Mouse (Mus musculus): Measurements from ENCODE around the gene Podn. TPM values are rescaled to one million over a fixed set of nuclear protein-coding genes. Genes with fewer than 3 reads are reported as not detected.

Gene Podn
- total RNA-seq, 2 experiments from 2014 or later, result not detected

GRCm38 (mm10) chr4:108051687-108052274 lies 44.5 kb downstream of the Podn start:
- no peak for ATAC-seq (ENCODE audit: poor library complexity, severe bottlenecking)

- no peak for ATAC-seq (ENCODE audit: poor library complexity, severe bottlenecking)
These were observed 50.1 kb downstream of the Podn start for GRCm38 (mm10) chr4:108046136-108046535.

- no peak for ATAC-seq (ENCODE audit: poor library complexity, severe bottlenecking)
These were observed 50.8 kb downstream of the Podn start for GRCm38 (mm10) chr4:108045136-108046107.

GRCm38 (mm10) chr4:108037027-108037426 lies 59.2 kb downstream of the Podn start:
- no peak for ATAC-seq (ENCODE audit: poor library complexity, severe bottlenecking)

GRCm38 (mm10) chr4:108033041-108033764 lies 63.0 kb downstream of the Podn start:
- ATAC-seq (ENCODE audit: poor library complexity, severe bottlenecking), result no peak

- ATAC-seq (ENCODE audit: poor library complexity, severe bottlenecking), result no peak
These were observed 63.8 kb downstream of the Podn start for GRCm38 (mm10) chr4:108032352-108032849.

GRCm38 (mm10) chr4:108031502-108032351 lies 64.5 kb downstream of the Podn start:
- no peak for ATAC-seq (ENCODE audit: poor library complexity, severe bottlenecking)

GRCm38 (mm10) chr4:108030888-108031501 lies 65.2 kb downstream of the Podn start:
- ATAC-seq (ENCODE audit: poor library complexity, severe bottlenecking), result no peak

GRCm38 (mm10) chr4:108026193-108026592 lies 70.1 kb downstream of the Podn start:
- ATAC-seq (ENCODE audit: poor library complexity, severe bottlenecking), result no peak

GRCm38 (mm10) chr4:108025269-108025668 lies 71.0 kb downstream of the Podn start:
- no peak for ATAC-seq (ENCODE audit: poor library complexity, severe bottlenecking)

GRCm38 (mm10) chr4:108024641-108025040 lies 71.6 kb downstream of the Podn start:
- ATAC-seq (ENCODE audit: poor library complexity, severe bottlenecking), result no peak

- no peak for ATAC-seq (ENCODE audit: poor library complexity, severe bottlenecking)
These were observed 73.1 kb downstream of the Podn start for GRCm38 (mm10) chr4:108023186-108023585.

- ATAC-seq (ENCODE audit: poor library complexity, severe bottlenecking), result no peak
These were observed 76.1 kb downstream of the Podn start for GRCm38 (mm10) chr4:108020178-108020577.

- ATAC-seq (ENCODE audit: poor library complexity, severe bottlenecking), result no peak
These were observed 77.0 kb downstream of the Podn start for GRCm38 (mm10) chr4:108018961-108019921.

- ATAC-seq (ENCODE audit: poor library complexity, severe bottlenecking), result no peak
These were observed 77.9 kb downstream of the Podn start for GRCm38 (mm10) chr4:108018241-108018923.

GRCm38 (mm10) chr4:108017839-108018238 lies 78.4 kb downstream of the Podn start:
- ATAC-seq (ENCODE audit: poor library complexity, severe bottlenecking), result no peak

GRCm38 (mm10) chr4:108016321-108016720 lies 79.9 kb downstream of the Podn start:
- no peak for ATAC-seq (ENCODE audit: poor library complexity, severe bottlenecking)
